Mouse (Mus musculus): ENCODE results near the gene Ly6g6c.
A peak's percentile ranks its signal among the peaks of the same experiment; 100 is the strongest.

Gene Ly6g6c

DNA sequence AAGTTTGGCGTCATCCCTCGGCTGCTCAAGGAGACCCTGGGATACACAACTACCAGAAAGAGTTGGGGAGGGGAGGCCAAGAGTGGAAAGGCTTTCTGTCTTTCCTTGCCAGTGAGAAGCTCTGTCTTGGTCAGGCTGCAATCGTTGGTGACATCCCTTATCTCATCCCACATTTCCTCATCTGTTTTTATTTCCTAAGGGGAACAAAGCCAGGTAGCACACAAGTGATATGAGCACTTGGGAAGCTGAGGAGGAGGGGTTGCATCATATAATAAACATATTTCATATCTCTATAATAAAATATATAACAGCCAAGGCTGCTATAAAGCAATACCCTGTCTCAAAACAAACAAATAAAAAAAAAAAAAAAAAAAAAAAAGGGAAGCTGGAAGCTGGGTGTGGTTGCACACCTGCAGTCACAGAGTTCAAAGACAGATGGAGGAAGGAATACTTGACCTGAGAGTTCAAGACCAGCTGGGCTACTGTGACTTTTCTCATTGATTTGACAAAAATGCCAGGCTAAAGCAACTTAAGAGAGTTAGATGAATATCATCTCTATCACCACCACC is 18.8 kb downstream of the Ly6g6c start:
- DNase-seq, result no peak

DNA sequence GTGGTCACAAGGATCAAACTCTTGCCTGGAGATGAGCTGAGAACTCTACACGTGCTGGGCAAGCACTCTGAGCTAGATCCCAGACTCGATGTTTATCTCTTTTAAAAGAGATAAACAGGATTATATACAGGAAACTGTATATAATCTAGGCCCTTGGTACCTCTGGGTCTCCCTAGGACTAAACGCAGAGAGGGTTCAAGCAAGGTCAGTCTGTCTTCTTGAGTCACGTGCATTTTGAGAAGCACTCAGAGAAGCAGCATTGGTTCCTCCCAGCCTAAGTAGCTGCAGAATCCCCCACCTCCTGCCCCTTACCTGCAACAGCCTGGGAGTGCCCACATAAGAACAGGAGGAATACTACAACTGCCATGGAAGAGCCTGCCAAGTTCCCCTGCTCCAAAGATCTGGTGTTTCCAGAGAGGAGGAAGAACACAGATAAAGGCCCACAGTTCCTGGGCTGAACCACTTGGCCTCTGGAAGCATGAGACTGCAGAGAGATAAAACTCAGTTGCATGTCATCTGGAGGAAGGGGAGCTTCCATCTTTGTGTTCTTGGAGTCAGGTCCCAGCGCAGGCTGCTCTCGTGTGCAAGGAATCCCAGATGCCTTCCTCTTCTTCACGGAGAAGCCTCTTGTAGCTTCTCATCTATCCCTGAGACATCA is 20.1 kb downstream of the Ly6g6c start, which contains the start of gene Ly6g6f:
Gene Ly6g6f, minus strand, starts transcription at position 403 of the 658 bp plus-strand sequence.
- DNase-seq, result no peak

DNA sequence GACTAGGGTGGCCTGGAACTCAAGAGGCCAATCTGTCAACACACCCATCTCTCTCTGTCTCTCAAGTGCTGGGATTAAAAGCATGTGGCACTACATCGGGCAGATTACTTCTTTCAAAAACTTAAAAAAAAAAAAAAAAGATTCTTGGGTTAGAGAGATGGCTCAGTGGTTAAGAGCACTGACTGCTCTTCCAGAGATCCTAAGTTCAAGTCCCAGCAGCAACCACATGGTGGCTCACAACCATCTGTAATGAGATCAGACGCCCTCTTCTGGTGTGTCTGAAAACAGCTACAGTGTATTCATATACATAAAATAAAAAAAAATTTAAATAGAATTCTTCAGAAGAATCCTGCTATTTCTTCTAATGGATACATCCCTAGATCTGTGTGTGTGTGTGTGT is 23.0 kb downstream of the Ly6g6c start:
- DNase-seq, result no peak

DNA sequence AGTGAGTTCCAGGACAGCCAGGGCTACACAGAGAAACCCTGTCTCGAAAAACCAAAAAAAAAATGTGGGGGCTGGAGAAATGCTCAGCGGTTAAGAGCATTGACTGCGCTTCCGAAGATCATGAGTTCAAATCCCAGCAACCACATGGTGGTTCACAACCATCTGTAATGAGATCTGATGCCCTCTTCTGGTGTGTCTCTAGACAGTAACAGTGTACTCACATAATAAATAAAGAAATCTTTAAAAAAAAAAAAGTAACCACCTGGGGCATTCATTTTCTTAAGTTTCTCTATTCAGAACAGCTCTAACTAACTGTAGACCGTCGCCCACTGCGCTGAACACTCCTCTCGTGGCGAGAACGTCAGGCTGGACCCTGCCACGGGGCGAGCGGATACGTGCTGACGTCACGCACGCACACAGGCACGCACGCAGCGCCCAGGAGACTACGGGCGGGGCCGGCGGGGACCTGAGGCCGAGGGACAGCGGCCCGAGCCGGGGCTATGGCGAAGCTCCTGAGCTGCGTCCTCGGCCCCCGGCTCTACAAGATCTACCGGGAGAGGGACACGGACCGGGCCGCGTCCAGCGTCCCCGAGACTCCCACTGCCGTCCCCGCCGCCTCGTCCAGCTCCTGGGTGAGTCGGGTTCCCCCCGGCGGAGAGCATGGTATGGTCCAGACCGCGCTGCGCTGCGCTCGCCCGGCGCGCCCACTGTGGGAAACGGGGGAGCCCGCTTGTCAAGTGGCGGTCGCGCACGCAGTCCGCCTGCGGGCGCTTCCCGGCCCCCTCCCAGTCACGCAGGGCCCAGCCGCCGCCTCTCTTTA is 23.8 kb downstream of the Ly6g6c start, which contains the start of gene Abhd16a:
Gene Abhd16a, plus strand, starts transcription at position 439 of the 820 bp plus-strand sequence.
- peak; percentile 96 to 97 for DNase-seq

DNA sequence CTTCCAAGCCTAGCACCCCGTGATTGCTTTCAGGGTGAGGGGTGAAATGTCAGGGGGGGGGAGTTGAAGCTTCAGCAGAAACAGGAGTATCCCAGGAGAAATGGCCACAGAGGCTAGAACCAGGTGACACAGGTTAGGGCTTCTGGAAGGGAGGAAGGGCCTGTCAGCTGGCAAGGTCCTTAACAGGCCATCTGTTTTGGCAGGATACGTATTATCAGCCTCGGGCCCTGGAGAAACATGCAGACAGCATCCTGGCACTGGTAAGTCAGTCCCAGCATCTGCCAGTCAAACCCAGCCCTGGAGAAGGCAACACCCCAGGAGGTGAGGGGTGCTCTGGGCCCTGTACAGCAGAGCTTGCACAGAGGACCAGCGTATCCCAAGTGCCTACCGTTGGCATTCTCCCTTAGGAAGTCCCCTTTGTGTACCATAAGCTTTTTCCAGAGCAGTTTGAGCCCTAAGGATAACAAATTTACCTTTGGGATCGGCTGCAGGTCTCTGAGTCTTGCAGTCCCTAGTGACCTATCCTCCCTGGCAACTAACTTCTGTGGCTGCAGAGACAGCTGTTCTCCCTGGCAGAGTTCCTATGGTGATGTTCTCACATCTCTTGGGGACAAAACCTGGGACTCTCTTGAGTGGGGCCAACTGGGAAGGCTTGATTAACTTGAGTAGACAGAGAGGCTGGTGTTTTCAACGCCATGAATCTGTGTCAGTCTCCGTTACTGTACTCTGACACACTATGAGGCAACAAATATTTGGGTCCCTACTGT is 25.2 kb downstream of the Ly6g6c start:
- no peak for DNase-seq

DNA sequence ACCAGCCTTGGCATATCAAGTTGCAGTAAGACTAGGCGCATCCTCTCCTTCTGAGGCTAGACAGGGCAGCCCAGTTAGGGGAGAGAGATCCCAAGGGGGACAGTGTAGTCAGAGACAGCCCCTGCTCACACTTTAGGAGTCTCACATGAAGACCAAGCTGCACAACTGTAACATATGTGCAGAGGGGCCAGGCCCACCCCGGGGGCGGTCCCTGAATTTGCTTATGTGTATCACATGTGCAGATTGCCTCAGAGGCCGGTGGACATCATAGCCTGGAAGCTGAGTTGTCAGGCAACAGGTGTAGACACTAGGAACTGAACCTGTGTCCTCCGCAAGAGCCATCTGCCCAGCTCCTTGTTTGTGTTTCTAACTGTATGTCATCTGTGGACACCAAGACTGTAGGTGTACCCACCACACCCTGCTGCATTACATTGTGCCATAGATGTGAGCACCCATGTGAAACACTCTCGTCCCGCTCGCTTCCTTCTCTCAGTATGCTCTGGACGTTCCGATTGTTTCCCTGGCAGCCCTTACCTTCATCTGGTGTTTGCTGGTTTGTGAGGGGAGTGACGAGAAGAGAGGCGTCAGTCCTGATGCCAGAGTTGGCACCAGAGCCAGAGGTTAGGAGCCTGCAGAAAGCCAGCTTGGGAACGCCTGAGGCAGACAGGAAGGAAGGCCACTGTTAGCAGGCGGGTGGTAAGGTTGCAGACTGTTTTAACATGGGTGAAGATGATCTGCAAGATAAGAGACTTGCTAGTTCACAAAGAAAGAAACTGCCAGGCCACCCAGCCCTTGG is 27.4 kb downstream of the Ly6g6c start:
- DNase-seq, result no peak

DNA sequence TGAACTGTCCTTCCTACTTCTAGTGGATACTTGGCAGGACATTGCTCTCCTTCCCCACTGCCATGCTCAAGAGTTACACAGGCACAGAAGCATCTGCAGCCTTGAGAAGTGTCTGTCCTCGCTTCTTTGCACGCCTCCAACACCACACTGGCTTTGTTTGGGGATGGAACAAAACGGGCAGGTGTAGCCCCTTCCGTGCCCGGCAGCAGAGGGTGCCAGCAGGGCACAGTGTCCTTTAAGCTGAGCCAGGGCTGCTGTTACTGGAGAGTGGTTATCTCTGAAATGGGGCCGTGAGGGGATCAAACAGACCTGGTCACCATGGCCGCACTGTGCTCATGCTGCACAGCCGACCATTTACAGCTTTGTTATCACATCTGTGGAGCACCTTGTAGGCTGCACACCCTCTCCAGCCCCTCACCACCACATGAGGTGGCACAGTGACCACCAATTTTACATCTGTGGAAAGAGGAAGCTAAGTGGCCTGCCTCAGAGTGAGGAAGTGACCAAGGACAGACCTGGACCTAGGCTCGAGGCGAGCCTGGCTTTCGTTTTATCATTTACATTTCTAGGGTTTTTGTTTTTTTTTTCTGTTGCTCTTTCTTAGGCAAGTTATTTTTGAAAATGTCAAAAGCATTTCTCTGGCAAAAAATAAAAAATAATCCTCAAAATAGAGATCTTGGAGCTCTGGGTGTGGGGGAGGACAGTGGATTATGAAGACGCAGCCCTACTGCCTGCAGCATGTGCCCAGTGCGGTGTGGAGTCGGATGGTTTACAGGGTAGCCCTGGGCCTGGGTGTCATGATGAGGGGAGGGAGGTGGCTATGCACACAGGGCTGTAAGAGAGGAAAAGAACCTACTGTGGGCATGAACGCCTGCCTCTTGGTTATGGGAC is 29.5 kb downstream of the Ly6g6c start:
- DNase-seq, result no peak

DNA sequence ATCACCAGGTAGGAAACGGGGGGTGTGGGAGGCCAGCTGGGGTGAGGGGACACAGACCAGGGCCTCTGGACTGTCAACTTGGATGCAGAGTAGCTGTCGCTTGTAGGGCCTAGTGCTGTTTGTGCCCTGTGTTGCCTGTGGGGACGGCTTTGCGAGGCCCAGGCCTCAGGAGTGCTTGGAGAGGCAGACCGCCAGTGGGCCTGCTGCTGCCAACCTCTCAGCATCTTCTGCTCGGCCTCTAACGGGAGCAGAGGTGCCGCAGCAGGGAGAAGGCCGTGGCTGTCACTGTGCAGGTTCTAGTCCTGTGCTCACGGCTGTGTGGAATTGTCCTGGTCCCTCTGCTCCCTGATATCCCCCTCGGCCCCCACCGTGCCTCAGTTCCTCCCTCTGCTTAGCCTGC is 31.4 kb downstream of the Ly6g6c start:
- DNase-seq, result no peak

DNA sequence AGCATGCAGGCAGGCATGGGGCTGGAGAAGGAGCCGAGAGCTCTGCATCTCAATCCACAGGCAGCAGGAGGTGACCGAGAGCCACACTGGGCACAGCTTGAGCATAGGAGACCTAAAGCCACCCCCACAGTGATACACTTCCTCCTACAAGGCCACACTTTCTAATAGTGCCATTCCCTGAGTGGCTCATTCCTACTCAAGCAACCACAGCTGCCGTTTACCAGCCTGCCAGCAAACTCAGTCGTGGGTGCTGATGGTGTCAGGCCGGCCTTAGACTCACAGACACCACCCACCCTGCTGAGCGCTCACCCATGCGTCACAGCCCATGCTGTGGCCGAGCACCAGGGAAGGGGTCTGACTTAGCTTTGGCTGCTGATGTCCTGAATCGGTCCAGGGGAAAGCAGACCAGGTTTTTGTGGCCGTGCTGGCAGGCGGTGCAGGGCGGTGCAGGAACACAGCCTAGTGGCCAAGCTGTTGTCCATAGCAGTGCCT is 32.0 kb downstream of the Ly6g6c start:
- peak; percentile 18 to 68 for DNase-seq

DNA sequence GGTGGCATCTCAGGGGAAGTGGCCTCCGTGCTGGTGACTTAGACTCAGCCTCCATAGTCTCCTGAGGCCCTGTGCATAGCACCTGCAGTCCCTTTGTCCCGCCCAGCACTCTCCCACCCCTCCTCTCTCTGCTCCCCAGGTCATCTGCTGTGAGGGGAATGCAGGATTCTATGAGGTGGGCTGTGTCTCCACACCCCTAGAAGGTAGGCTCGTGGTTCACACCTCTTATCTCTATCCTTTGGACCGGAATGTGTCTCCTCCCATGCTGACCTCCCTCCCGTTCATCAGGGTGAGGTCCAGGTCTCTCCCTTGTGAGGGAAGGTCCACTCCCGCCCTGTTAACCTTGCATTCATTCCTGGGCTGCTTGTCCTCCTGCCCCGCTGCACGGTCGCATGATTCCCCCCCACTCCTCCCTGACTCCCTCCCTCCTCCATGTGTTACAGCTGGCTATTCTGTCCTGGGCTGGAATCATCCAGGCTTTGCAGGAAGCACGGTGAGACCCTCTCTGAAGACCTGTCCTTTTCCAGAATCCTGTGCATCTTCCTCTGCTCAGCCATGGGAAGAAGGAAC is 35.1 kb downstream of the Ly6g6c start:
- DNase-seq, result peak; percentile 34 to 56

DNA sequence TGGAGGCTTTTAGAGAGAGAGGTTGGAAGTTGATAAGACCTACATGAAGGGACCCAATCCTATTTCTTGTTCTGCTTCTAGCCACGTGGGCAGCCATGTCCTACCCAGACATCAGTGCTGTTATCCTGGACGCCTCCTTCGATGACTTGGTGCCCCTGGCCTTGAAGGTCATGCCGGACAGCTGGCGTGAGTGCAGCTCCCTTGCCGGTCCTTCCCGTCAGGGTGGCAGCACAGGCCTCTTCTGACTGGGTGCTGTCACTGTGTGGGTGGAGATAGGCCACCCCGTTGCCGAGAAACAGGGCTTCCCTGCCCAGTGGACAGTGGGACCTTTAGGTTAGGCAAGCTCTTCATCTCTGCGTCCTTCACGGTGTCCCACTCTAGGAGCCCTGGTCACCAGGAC is 36.0 kb downstream of the Ly6g6c start:
- DNase-seq, result no peak

DNA sequence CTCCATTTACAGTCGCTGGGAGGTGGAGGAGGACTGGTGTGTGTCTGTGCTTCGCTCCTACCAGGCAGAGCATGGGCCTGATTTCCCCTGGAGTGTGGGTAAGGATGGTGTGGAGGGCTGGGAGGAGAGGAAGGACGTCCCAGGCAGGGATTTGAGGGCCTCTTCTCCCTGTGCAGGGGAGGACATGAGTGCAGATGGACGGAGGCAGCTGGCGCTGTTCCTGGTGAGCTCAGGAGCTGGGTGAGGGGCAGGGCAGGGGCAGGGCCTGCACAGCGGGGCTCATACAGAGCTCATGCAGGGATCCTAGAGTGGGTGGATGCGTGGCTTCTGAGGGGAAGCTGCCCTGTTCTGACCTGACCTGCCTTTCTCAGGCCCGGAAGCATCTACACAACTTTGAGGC is 37.1 kb downstream of the Ly6g6c start:
- no peak for DNase-seq

DNA sequence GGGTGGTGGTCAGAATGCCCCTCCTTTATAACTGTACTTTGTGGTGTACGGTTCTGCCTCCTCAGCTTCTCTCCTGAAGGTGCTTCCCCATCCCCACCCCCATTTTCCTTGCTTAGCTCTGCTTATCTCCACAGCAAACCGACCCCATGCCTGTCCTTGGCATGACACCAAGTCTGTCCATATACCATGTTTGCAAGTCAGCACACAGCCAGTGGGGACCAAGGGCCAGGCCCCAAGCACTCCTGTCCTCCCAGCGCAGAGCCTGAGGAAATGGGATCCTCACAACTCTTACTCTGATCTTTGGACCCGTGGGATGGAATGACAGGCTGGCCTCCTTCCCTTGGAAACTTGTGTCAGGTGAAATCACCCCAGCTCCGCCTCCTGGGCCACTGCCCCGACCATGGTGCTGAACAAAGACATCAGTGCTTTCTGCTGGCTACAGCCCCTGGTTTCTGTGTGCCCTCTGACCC is 38.1 kb downstream of the Ly6g6c start:
- peak; percentile 84 to 89 for DNase-seq

DNA sequence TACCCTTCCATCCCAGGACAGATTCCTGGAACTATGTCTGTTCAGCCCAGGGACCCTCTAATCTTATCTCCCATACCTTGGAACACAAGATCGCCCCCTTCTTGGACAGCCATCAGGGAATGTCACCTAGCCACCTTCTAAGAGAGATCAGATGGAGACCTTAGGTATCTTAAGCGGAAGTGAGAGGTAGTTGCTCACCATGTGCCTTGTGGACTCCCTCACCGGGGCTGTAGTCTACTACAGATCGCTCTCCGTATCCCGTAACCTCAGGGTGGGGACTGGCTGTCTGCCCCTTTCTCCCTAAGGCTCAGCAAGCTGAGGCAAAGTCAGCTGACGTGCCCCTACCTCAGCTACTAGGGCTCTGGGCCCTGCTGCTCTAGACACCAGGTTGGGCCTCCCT is 38.9 kb downstream of the Ly6g6c start:
- DNase-seq, result no peak

DNA sequence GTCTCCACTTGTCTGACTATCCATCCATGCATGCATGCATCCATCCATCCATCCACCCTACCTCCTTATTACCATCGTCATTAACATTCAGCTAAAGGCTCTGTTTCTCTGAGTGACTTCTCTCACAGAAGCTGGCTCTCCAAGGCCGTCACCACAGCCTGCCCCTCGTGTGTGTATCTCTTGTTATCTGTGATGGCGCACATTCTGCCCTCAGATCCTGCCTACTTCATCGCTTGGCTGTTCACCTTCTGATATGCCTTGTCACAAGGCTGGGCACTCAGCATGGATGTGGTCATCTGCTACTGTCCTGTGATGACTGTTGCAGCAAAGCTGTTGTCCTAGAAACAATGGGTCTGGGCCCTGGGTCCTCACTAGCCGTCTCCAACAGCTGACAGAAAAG is 39.6 kb downstream of the Ly6g6c start:
- DNase-seq, result no peak

DNA sequence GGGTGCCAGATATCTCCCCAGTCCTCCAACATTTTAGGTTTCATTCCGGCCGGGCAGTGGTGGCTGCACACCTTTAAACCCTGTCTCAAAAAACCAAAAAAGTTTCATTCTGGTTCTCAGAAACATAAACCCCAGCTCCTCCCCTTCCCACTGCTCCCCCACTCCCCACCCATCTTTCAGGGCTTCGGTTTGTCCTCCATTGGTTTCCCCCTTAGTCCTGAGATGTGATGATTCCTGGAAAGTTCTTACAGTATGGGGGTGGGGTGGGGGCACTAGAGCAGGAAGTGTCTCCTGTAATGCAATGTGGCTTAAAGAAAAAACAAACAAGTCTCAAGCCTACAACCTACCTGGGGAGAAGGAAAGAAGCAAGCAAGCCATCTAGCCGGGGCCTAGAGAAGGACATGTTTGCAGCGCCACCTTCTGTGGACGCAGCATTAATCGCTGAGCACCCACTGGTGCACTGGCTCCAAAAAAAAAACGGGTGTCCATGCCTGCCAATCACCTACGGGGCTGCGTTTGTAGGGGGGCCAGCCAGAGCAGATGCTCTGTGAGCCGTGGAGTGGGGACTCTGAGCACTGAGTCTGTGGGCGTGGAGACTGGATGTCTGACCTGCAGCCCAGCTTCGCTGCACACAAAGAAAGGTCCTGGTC is 40.7 kb downstream of the Ly6g6c start:
- peak; percentile 55 to 76 for DNase-seq

DNA sequence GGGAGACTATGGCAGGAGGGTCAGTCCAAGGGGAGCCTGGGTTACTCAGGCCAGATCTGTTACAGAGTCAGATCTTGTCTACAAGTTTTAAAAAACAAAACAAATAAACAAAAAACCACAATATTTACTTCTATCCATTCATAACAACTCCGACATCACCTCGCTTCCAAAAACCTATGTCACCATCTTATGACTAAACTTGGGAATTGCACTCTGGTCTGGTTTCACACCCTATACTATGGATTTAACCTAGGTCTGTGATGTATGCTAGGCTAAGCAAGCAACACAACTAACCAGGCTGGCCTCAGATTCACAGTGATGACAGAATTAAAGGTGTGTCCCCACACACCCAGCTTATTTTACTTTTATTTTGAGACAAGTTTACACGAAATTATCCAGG is 41.3 kb downstream of the Ly6g6c start:
- no peak for DNase-seq

DNA sequence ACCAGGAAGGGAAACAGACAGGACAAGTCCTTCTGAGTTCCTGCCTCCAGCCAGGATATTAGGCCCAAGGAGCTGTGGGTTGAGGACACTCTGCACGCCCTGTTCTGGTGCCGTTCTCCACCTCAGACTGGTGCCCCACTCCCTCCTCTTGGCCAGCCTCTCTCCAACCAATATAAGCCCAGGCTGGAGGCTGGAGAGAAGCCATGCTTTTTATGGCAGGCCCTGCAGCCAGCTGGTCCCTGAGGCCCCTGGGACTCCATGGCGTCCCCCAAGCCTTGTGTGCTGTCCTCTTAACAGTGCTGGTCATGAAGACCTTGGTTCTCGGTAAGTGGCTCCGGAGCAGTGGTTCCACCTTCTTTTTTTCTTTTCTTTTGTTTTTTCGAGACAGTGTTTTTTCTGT is 42.9 kb downstream of the Ly6g6c start, which contains the start of gene Ly6g5c:
Gene Ly6g5c, plus strand, starts transcription at position 183 of the 400 bp plus-strand sequence.
- DNase-seq, result no peak

DNA sequence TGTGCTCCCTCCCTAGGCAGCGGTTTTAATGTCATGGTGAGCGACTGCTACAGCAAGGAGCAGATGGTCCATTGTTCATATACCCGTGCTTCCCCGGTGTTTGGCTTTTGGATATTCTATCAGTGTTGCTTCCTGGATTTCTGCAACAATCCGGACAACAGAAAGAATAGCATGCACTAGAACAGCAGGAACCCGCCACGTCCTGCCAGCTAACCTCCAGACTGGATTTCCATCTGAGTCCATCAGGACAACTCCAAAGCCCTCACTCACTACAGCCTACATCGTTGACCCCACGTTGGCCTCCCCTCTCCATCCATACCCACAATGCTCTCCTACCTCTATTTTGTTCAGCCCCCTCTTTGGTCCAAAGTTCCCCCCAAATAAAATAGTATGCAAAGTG is 46.6 kb downstream of the Ly6g6c start:
- DNase-seq, result no peak

All from kidney, postnatal 36 days (tissue).